Mouse (Mus musculus) liver, postnatal 0 days (tissue): ENCODE results near the gene Car11. TPM values are rescaled to one million over a fixed set of nuclear protein-coding genes. Genes with fewer than 3 reads are reported as not detected.

Experiments
- ATAC-seq: fragments of 200-750 bp; cut with Nextera tagmentation; 2 replicates; pipeline ENCODE4 v1.8.0; 2017; ENCODE audit warnings: mild to moderate bottlenecking, moderate library complexity
- DNase-seq: peaks from one replicate; pipeline ENCODE4 v3.0.0-alpha.2; 2016
- H3K27ac ChIP-seq: fragments of 300-500 bp; sonication (generic); 2 replicates; pipeline ENCODE4 v1.5.1; 2014; ENCODE audit warnings: antibody characterized with exemption, moderate library complexity, mild to moderate bottlenecking, low read depth
- H3K27me3 ChIP-seq: fragments of 300-500 bp; sonication (generic); 2 replicates; pipeline ENCODE4 v1.6.1; 2014; ENCODE audit warnings: low read length, control low read depth, mixed read lengths; ENCODE audit not compliant: insufficient read depth
- H3K36me3 ChIP-seq: fragments of 300-500 bp; sonication (generic); replicated peaks from 2 replicates; pipeline ENCODE4 v1.6.1; 2014; ENCODE audit warnings: mild to moderate bottlenecking, control low read depth, low read length, moderate library complexity, mixed read lengths; ENCODE audit not compliant: insufficient read depth
- H3K4me1 ChIP-seq: fragments of 300-500 bp; sonication (generic); 2 replicates; pipeline ENCODE4 v1.6.1; 2014; ENCODE audit warnings: antibody characterized with exemption, mild to moderate bottlenecking, control low read depth; ENCODE audit not compliant: insufficient read depth
- H3K4me2 ChIP-seq: fragments of 300-500 bp; sonication (generic); 2 replicates; pipeline ENCODE4 v1.6.1; 2014; ENCODE audit warnings: low read depth, mild to moderate bottlenecking, low read length, moderate library complexity, mixed read lengths
- H3K4me3 ChIP-seq: fragments of 300-500 bp; sonication (generic); 2 replicates; pipeline ENCODE4 v1.5.1; 2014; ENCODE audit warnings: low read depth, low read length
- H3K9ac ChIP-seq: fragments of 300-500 bp; sonication (generic); replicated peaks from 2 replicates; pipeline ENCODE4 v1.6.1; 2014; ENCODE audit warnings: mild to moderate bottlenecking, moderate library complexity
- H3K9me3 ChIP-seq: fragments of 300-500 bp; sonication (generic); 2 replicates; pipeline ENCODE4 v1.6.1; 2016; ENCODE audit warnings: mild to moderate bottlenecking, control low read depth, low read length, mixed read lengths
- CTCF ChIP-seq: sonication (generic); IDR thresholded peaks from 2 replicates; pipeline ENCODE4 v1.5.1; 2016; ENCODE audit warnings: antibody characterized with exemption, low read depth
- EP300 ChIP-seq: IDR thresholded peaks from 2 replicates; pipeline ENCODE4 v1.6.1; 2016; ENCODE audit warnings: antibody characterized with exemption, low read depth, mild to moderate bottlenecking
- WGBS: fragments of 180-500 bp; shearing (Covaris S2); extraction: QIAGEN DNeasy Blood & Tissue Kit; methylation state at CpG from one replicate; pipeline ENCODE4 v1.1.7; 2014; ENCODE audit not compliant: insufficient replicate concordance; 5-methylcytosine and 5-hydroxymethylcytosine counted together
- polyA plus RNA-seq: library from polyadenylated mRNA; unstranded; fragments of >200 nt; fragmentation: Nextera tagmentation; extraction: Ambion mirVana; gene quantifications from 2 replicates; pipeline ENCODE4 v1.2.1, GENCODE M21; 2015

Car11 gene
- polyA plus RNA-seq, 1 experiment from 2014 or later: 0.15 TPM

DNA sequence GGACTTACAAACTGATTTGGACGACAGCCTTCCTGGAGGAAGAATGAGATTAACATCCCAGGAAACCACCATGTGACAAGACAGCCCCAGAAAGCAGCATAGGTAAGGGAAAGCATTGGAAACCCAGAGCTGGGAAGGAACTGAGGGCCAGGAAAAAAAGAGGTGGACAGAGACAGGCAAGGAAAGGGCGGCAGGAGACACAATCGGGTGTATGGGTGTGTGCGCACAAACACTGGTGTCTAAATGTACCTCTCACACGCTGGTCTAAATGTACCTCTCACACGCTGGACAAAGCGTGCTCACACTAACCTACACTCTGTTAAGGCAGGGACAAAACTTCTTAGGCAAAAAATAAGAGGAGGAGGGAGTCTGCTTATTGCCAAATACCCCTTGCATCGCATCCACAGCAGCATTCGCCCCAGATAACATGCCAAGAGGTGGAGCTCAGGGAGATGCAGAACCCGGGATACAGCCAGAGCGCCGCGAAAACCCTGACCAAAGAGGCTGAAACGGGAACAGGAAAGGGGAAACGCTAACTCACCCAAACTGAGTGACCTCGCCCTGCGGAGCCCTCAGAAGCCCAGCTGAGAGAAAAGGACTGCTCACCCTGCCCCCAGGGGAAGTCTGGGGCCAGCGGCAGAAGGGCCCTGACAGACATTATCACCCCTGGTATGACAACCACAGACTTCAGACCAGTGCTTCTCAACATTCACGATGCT is 16.3 kb downstream of the Car11 start:
- peak overlapping the region; percentile 89 for H3K4me2 ChIP-seq
- 57% methylated on average over 19 of the region's 19 CpGs for WGBS
- ATAC-seq (no peak), DNase-seq (peak; percentile 49)
- peaks cover 48% of the 10 kb centered on the region for H3K4me1 ChIP-seq
- peak overlapping the region; percentile 84 for H3K4me3 ChIP-seq
- peaks cover 41% of the 10 kb centered on the region for H3K36me3 ChIP-seq
- peak overlapping the region; percentile 94 for H3K27ac ChIP-seq
- no peaks in the 10 kb centered on the region for H3K27me3 ChIP-seq
- H3K9ac ChIP-seq: peak overlapping the region; percentile 46
- no peaks in the 10 kb centered on the region for H3K9me3 ChIP-seq
- TF ChIP-seq EP300: no peak
- TF ChIP-seq CTCF: no peak

DNA sequence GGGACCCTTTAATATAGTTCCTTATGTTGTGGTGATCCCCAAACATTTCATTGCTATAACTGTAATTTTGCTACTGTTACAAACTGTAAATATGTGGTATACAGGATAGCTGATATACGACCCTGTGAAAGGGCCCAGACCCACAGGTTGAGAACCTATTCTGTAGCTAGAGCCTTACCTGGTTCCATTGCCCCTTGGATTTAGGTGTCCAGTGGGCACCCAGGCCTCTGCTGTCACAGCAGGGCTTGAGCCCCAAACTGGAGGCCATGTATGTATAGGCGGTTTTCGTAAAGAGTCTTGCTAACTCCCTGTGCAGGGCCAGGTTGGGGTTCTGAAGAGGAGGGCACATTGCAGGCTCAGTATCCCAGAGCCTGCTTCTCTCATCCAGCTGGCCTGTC is 16.8 kb downstream of the Car11 start:
- H3K36me3 ChIP-seq: peaks cover 38% of the 10 kb centered on the region
- 71% methylated on average over 3 of the region's 3 CpGs for WGBS
- H3K4me2 ChIP-seq: peak overlapping the region; percentile 89
- peak overlapping the region; percentile 94 for H3K27ac ChIP-seq
- TF ChIP-seq CTCF (no peak), EP300 (no peak)
- peaks cover 48% of the 10 kb centered on the region for H3K4me1 ChIP-seq
- DNase-seq (no peak), ATAC-seq (no peak)
- H3K27me3 ChIP-seq: no peaks in the 10 kb centered on the region
- no peaks in the 10 kb centered on the region for H3K9me3 ChIP-seq
- H3K4me3 ChIP-seq: peak overlapping the region; percentile 84
- peak overlapping the region; percentile 97 for H3K9ac ChIP-seq

GRCm38 (mm10) chr7:45716952-45717917 is 17.6 kb downstream of the Car11 start:
- no peak for DNase-seq
- Histone ChIP-seq H3K9ac (peak overlapping the region; percentile 97), H3K4me3 (peak overlapping the region; percentile 84), H3K4me2 (peak overlapping the region; percentile 89), H3K27me3 (no peaks in the 10 kb centered on the region), H3K9me3 (no peaks in the 10 kb centered on the region), H3K27ac (peak overlapping the region; percentile 94), H3K36me3 (peaks cover 31% of the 10 kb centered on the region), H3K4me1 (peaks cover 48% of the 10 kb centered on the region)
- TF ChIP-seq CTCF: no peak
- TF ChIP-seq EP300: no peak
- ATAC-seq: peak; percentile 20
- WGBS: 6% methylated on average over 31 of the region's 31 CpGs

DNA sequence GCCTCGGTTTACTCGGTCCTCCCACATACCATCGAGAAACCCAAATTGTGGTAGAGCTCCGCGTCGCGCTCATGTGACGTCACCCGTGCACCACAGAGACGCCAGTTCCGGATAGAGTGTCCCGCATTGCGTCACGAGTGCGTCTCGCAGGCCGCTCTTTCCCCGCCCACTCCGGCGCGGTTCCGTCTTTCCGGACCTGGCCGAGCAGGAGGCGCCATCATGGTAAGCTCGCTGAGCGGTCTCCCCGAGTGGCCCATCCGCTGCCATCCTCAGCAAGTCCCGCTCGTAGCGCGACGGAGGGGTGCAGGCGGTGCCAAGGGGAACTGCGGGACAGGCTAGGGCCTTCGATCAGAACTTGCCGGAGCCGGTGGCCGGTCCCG is 18.3 kb downstream of the Car11 start, which contains the start of gene Sphk2:
Gene Sphk2, minus strand, starts transcription at position 85 of the 380 bp plus-strand sequence.
- ATAC-seq (peak; percentile 61), DNase-seq (peak; percentile 99)
- Histone ChIP-seq H3K36me3 (peaks cover 27% of the 10 kb centered on the region), H3K9me3 (no peaks in the 10 kb centered on the region), H3K27me3 (no peaks in the 10 kb centered on the region), H3K27ac (peak within 1 kb of the TSS; percentile 94), H3K4me2 (peak within 1 kb of the TSS; percentile 89), H3K9ac (peak within 1 kb of the TSS; percentile 97), H3K4me3 (peak within 1 kb of the TSS; percentile 84), H3K4me1 (peaks cover 43% of the 10 kb centered on the region)
- TF ChIP-seq EP300 (peak; percentile 79; the same call in 1 of the 2 replicates), CTCF (peak; percentile 24)
- 2% methylated on average over 41 of the region's 41 CpGs for WGBS

DNA sequence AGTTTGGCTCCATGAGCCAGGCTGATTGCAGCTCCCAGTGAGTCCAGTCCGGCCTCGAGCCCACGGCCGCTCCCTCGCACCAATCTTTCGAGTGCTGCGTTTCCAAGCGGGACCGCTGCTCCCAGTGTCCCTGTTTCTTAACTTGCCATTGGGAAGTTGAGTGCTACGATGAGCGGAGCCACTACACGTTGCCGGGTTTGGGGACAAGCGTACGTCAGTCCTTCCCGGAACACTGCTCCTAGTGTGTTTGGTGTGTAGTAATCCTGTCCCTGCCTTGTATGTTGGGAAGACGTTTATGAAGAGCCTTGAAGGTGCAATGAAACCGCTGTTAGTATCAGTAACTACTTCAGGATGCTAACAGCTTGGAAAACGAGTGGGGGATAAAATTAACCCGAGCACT is 18.7 kb downstream of the Car11 start:
- H3K36me3 ChIP-seq: peaks cover 24% of the 10 kb centered on the region
- TF ChIP-seq EP300 (no peak), CTCF (no peak)
- peak overlapping the region; percentile 97 for H3K9ac ChIP-seq
- H3K4me3 ChIP-seq: peak overlapping the region; percentile 84
- H3K27ac ChIP-seq: peak overlapping the region; percentile 94
- H3K4me2 ChIP-seq: peak overlapping the region; percentile 89
- peaks cover 39% of the 10 kb centered on the region for H3K4me1 ChIP-seq
- no peaks in the 10 kb centered on the region for H3K9me3 ChIP-seq
- DNase-seq (no peak), ATAC-seq (no peak)
- no peaks in the 10 kb centered on the region for H3K27me3 ChIP-seq
- 1% methylated on average over 20 of the region's 20 CpGs for WGBS

DNA sequence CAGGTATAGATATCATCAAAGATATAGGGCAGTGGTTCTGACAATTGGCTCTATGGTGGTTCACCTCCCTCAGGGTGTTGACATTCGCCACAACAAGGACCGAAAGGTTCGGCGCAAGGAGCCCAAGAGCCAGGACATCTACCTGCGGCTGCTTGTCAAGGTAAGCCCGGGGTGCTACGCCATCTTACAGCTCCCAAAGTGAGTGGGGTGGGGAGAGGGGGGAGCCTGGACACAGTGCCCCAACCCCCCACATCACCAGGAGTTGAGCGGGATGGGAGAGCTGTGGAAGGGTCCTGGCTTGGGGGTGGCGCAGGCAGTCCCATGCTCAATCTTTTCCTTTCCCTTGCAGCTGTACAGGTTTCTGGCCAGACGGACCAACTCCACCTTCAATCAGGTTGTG is 19.5 kb downstream of the Car11 start:
- peak overlapping the region; percentile 97 for H3K9ac ChIP-seq
- WGBS: 68% methylated on average over 10 of the region's 10 CpGs
- peaks cover 21% of the 10 kb centered on the region for H3K36me3 ChIP-seq

More for the DNA sequence above, 19.5 kb downstream of the Car11 start:
- Histone ChIP-seq H3K27me3 (no peaks in the 10 kb centered on the region), H3K27ac (peak overlapping the region; percentile 94; the same call in 1 of the 2 replicates), H3K4me2 (peak overlapping the region; percentile 89), H3K9me3 (no peaks in the 10 kb centered on the region), H3K4me1 (peaks cover 35% of the 10 kb centered on the region), H3K4me3 (peak overlapping the region; percentile 84)
- ATAC-seq (no peak), DNase-seq (no peak)
- TF ChIP-seq CTCF: no peak
- TF ChIP-seq EP300: no peak
